Mouse (Mus musculus) liver, embryonic 14.5 days (tissue): ENCODE results near the gene Aldh1b1.

Experiments
- CTCF ChIP-seq: IDR thresholded peaks from 2 replicates; pipeline ENCODE4 v1.5.1; 2016; ENCODE audit warnings: antibody characterized with exemption, low read depth, control low read depth
- EP300 ChIP-seq: IDR thresholded peaks from 2 replicates; pipeline ENCODE4 v1.6.1; 2016; ENCODE audit warnings: antibody characterized with exemption, low read depth

DNA sequence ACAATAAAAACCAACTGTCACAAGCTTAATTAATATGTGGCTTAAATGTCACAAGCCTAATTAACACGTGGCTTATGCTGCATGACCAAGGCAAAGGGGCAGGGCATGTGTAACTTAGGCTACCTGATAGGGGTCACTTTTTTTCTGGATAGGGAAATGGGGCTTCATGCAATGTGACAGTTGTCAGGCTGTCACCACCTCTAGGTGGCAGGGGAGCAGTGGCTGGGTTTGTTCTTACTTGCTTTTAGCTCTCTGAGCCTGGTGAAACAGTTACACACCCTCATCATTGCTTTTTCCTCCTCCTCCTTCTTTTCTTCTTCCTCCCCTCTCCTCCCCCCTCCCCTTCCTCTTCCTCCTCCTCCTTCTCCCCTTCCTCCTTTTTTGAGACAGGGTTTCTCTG is 15.2 kb upstream of the Aldh1b1 start:
- TF ChIP-seq EP300 (no peak), CTCF (peak; percentile 27; the same call in 1 of the 2 replicates)
